Mouse (Mus musculus): ENCODE measurements around the gene Enpp4.

DNA sequence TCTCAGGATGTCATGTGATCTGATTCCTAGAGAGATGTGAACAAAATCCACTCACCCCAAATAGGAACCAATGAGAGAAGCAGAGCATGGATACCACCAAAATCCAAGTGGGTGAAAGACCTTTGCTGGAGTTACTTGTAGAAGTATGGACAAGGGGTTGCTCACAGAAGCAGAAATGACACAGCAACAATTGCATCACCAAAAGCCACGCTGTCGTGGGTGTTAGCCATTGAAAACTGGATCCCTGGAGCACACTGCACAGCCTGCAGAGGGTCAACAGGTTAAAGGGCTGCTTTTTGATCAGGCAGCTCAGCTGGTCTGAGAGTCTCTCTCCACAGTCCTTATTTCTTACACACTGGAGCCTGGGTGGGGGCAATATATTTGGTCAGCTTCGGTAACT is 30.0 kb downstream of the Enpp4 start:
- TF ChIP-seq GATA1 (IDR thresholded peaks at IDR 0.05; ENCODE audit: low read length) (no peak), TAL1 (IDR thresholded peaks at IDR 0.05; ENCODE audit: low read length) (no peak)
